Mouse (Mus musculus) megakaryocyte-erythroid progenitor cell, adult 5-6 weeks (primary cell): ENCODE measurements around the gene Mex3d. TPM values are rescaled to one million over a fixed set of nuclear protein-coding genes. Genes with fewer than 3 reads are reported as not detected.
A peak's percentile ranks its signal among the peaks of the same experiment; 100 is the strongest.

Source experiments
- ATAC-seq: replicated peaks from 2 replicates; pipeline ENCODE4 v1.8.0; 2016; ENCODE audit warnings: mild to moderate bottlenecking, inconsistent platforms; ENCODE audit not compliant: severe bottlenecking, poor library complexity, low FRiP score, low TSS enrichment
- total RNA-seq, 2 experiments: library from RNA; stranded (forward) in 1 of 2; stranded (reverse) in 1 of 2; fragments of 200-1000, 215-1000 nt in 1 of 2; fragments of >200 nt in 1 of 2; fragmentation: Nextera tagmentation in 1 of 2; gene quantifications; 2 replicates each; pipeline ENCODE4 v1.2.3; 2014 to 2017

Mex3d gene
- total RNA-seq, 2 experiments from 2014 or later: 8.0 to 14.7 TPM

GRCm38 (mm10) chr10:80390697-80391096 lies 3.2 kb upstream of the Mex3d start:
- ATAC-seq: no peak

GRCm38 (mm10) chr10:80389185-80389708 lies 1.8 kb upstream of the Mex3d start:
- no peak for ATAC-seq

- no peak for ATAC-seq
These were observed 1.3 kb upstream of the Mex3d start for GRCm38 (mm10) chr10:80388731-80389130.

GRCm38 (mm10) chr10:80386735-80387471 lies 556 bp downstream of the Mex3d start:
- ATAC-seq: no peak

GRCm38 (mm10) chr10:80385811-80386734 lies 1.4 kb downstream of the Mex3d start:
- no peak for ATAC-seq

- no peak for ATAC-seq
These were observed 2.1 kb downstream of the Mex3d start for GRCm38 (mm10) chr10:80385310-80385709.

- peak; percentile 73 for ATAC-seq
These were observed 2.8 kb downstream of the Mex3d start for GRCm38 (mm10) chr10:80384709-80385108.

- ATAC-seq: 0 out of 2 replicates have a peak, but pooled peaks have one; percentile 8
These were observed 3.3 kb downstream of the Mex3d start for GRCm38 (mm10) chr10:80384115-80384639.

GRCm38 (mm10) chr10:80383431-80383830 lies 4.0 kb downstream of the Mex3d start:
- ATAC-seq: no peak

- ATAC-seq: no peak
These were observed 4.7 kb downstream of the Mex3d start for GRCm38 (mm10) chr10:80382641-80383365.

- ATAC-seq: no peak
These were observed 9.7 kb downstream of the Mex3d start for GRCm38 (mm10) chr10:80377716-80378115.

GRCm38 (mm10) chr10:80376160-80376559 lies 11.3 kb downstream of the Mex3d start:
- peak; percentile 77 for ATAC-seq

GRCm38 (mm10) chr10:80374063-80374462 lies 13.4 kb downstream of the Mex3d start:
- ATAC-seq: peak; percentile 58; the same call in 1 of the 2 replicates

GRCm38 (mm10) chr10:80372706-80373105 lies 14.8 kb downstream of the Mex3d start:
- no peak for ATAC-seq

- ATAC-seq: no peak
These were observed 15.5 kb downstream of the Mex3d start for GRCm38 (mm10) chr10:80371983-80372382.

GRCm38 (mm10) chr10:80371411-80371966 lies 16.0 kb downstream of the Mex3d start:
- ATAC-seq: no peak

GRCm38 (mm10) chr10:80369995-80370747 lies 17.3 kb downstream of the Mex3d start:
- no peak for ATAC-seq

- no peak for ATAC-seq
These were observed 19.1 kb downstream of the Mex3d start for GRCm38 (mm10) chr10:80368392-80368791.
